Mouse (Mus musculus) forebrain, embryonic 16.5 days (tissue): ENCODE measurements around the gene Jsrp1. TPM values are rescaled to one million over a fixed set of nuclear protein-coding genes. Genes with fewer than 3 reads are reported as not detected.
"Not testable (repeated sequence)": the region's sequence is repeated elsewhere in the genome, so short reads cannot be mapped to it uniquely, and the experiment has no call there.

Source experiments
- ATAC-seq: fragments of 200-750 bp; cut with Nextera tagmentation; 2 replicates; pipeline ENCODE4 v1.8.0; 2017; ENCODE audit warnings: mild to moderate bottlenecking, moderate library complexity
- H3K27ac ChIP-seq: fragments of 300-500 bp; sonication (generic); 2 replicates; pipeline ENCODE4 v1.5.1; 2014; ENCODE audit warnings: low read length, control low read depth
- H3K27me3 ChIP-seq: fragments of 300-500 bp; sonication (generic); replicated peaks from 2 replicates; pipeline ENCODE4 v1.6.1; 2014; ENCODE audit warnings: low read length; ENCODE audit not compliant: control insufficient read depth, insufficient read depth
- H3K36me3 ChIP-seq: fragments of 300-500 bp; sonication (generic); 2 replicates; pipeline ENCODE4 v1.6.1; 2014; ENCODE audit not compliant: control insufficient read depth, insufficient read depth
- H3K4me1 ChIP-seq: fragments of 300-500 bp; sonication (generic); replicated peaks from 2 replicates; pipeline ENCODE4 v1.6.1; 2014; ENCODE audit warnings: low read length; ENCODE audit not compliant: control insufficient read depth, insufficient read depth
- H3K4me2 ChIP-seq: fragments of 300-500 bp; sonication (generic); 2 replicates; pipeline ENCODE4 v1.6.1; 2014; ENCODE audit warnings: mild to moderate bottlenecking, low read length, control low read depth
- H3K4me3 ChIP-seq: fragments of 300-500 bp; sonication (generic); replicated peaks from 2 replicates; pipeline ENCODE4 v1.5.1; 2014; ENCODE audit warnings: mild to moderate bottlenecking, low read length, control low read depth
- H3K9ac ChIP-seq: fragments of 300-500 bp; sonication (generic); replicated peaks from 2 replicates; pipeline ENCODE4 v1.6.1; 2014; ENCODE audit warnings: low read depth, low read length, control low read depth
- H3K9me3 ChIP-seq: fragments of 300-500 bp; sonication (generic); 2 replicates; pipeline ENCODE4 v1.6.1; 2016; ENCODE audit warnings: low read length; ENCODE audit not compliant: control insufficient read depth
- WGBS: fragments of 180-500 bp; shearing (Covaris S2); extraction: QIAGEN DNeasy Blood & Tissue Kit; methylation state at CpG from one replicate; pipeline ENCODE4 v1.1.7; 2014; 5-methylcytosine and 5-hydroxymethylcytosine counted together
- polyA plus RNA-seq: library from polyadenylated mRNA; unstranded; fragments of >200 nt; fragmentation: Nextera tagmentation; extraction: Ambion mirVana; gene quantifications from 2 replicates; pipeline ENCODE4 v1.2.1, GENCODE M21; 2015

Jsrp1 gene
- polyA plus RNA-seq, 1 experiment from 2014 or later = not detected

GRCm38 (mm10) chr10:80826151-80827062 is 13.1 kb upstream of the Jsrp1 start, which contains the start of gene Oaz1:
Oaz1 (plus strand) TSS chr10:80826656.
- H3K4me1 ChIP-seq = peaks cover 25% of the 10 kb centered on the region
- under 1% methylated on average over 79 of the region's 82 CpGs for WGBS
- H3K9ac ChIP-seq = peak within 1 kb of the TSS; percentile 90
- peak within 1 kb of the TSS; percentile 92 for H3K27ac ChIP-seq
- ATAC-seq = peak; percentile 98
- peak within 1 kb of the TSS; percentile 84 for H3K4me3 ChIP-seq
- peak within 1 kb of the TSS; percentile 96 for H3K4me2 ChIP-seq
- H3K27me3 ChIP-seq = no peaks in the 10 kb centered on the region
- H3K36me3 ChIP-seq = peaks cover 10% of the 10 kb centered on the region
- no peaks in the 10 kb centered on the region for H3K9me3 ChIP-seq

GRCm38 (mm10) chr10:80824827-80825226 is 11.5 kb upstream of the Jsrp1 start:
- H3K9ac ChIP-seq = no peak overlapping the region
- H3K9me3 ChIP-seq = no peaks in the 10 kb centered on the region
- H3K4me3 ChIP-seq = no peak overlapping the region
- no peaks in the 10 kb centered on the region for H3K27me3 ChIP-seq
- no peak overlapping the region for H3K27ac ChIP-seq
- H3K36me3 ChIP-seq = peaks cover 7% of the 10 kb centered on the region
- WGBS = 82% methylated on average over 2 of the region's 2 CpGs
- peaks cover 23% of the 10 kb centered on the region for H3K4me1 ChIP-seq
- ATAC-seq = no peak
- no peak overlapping the region for H3K4me2 ChIP-seq

- Histone ChIP-seq H3K4me1 (peaks cover 16% of the 10 kb centered on the region), H3K36me3 (no peaks in the 10 kb centered on the region; the same call in 1 of the 2 replicates), H3K27ac (no peak overlapping the region), H3K9me3 (no peaks in the 10 kb centered on the region), H3K27me3 (no peaks in the 10 kb centered on the region), H3K4me2 (no peak overlapping the region), H3K4me3 (no peak overlapping the region), H3K9ac (no peak overlapping the region)
- ATAC-seq = no peak
- 65% methylated on average over 8 of the region's 8 CpGs for whole genome bisulfite sequencing
These were observed 10.7 kb upstream of the Jsrp1 start for GRCm38 (mm10) chr10:80823847-80824643.

GRCm38 (mm10) chr10:80823316-80823715 is 10.0 kb upstream of the Jsrp1 start:
- Histone ChIP-seq H3K9me3 (no peaks in the 10 kb centered on the region), H3K27me3 (no peaks in the 10 kb centered on the region), H3K4me2 (no peak overlapping the region), H3K4me3 (no peak overlapping the region), H3K36me3 (no peaks in the 10 kb centered on the region), H3K27ac (no peak overlapping the region), H3K9ac (no peak overlapping the region), H3K4me1 (peaks cover 12% of the 10 kb centered on the region)
- no peak for ATAC-seq
- 93% methylated on average over 1 of the region's 1 CpGs for WGBS

- no peaks in the 10 kb centered on the region for H3K27me3 ChIP-seq
- H3K9ac ChIP-seq = no peak overlapping the region
- WGBS = 90% methylated on average over 5 of the region's 5 CpGs
- no peak for ATAC-seq
- H3K4me3 ChIP-seq = no peak overlapping the region
- no peak overlapping the region for H3K27ac ChIP-seq
- H3K4me1 ChIP-seq = peaks cover 4% of the 10 kb centered on the region
- H3K9me3 ChIP-seq = no peaks in the 10 kb centered on the region
- no peaks in the 10 kb centered on the region for H3K36me3 ChIP-seq
- no peak overlapping the region for H3K4me2 ChIP-seq
These were observed 9.2 kb upstream of the Jsrp1 start for GRCm38 (mm10) chr10:80822528-80822927.

GRCm38 (mm10) chr10:80821991-80822390 is 8.7 kb upstream of the Jsrp1 start:
- WGBS = 41% methylated on average over 2 of the region's 2 CpGs
- H3K9ac ChIP-seq = no peak overlapping the region
- H3K27ac ChIP-seq = no peak overlapping the region
- H3K9me3 ChIP-seq = no peaks in the 10 kb centered on the region
- H3K27me3 ChIP-seq = no peaks in the 10 kb centered on the region
- no peaks in the 10 kb centered on the region for H3K36me3 ChIP-seq
- H3K4me3 ChIP-seq = no peak overlapping the region
- H3K4me2 ChIP-seq = no peak overlapping the region
- H3K4me1 ChIP-seq = peaks cover 2% of the 10 kb centered on the region; the same call in 1 of the 2 replicates
- no peak for ATAC-seq

GRCm38 (mm10) chr10:80819406-80819805 is 6.1 kb upstream of the Jsrp1 start:
- H3K27ac ChIP-seq = no peak overlapping the region
- H3K9me3 ChIP-seq = no peaks in the 10 kb centered on the region
- no peaks in the 10 kb centered on the region for H3K36me3 ChIP-seq
- WGBS = 55% methylated on average over 3 of the region's 3 CpGs
- ATAC-seq = no peak
- no peak overlapping the region for H3K4me2 ChIP-seq
- no peak overlapping the region for H3K4me3 ChIP-seq
- H3K9ac ChIP-seq = no peak overlapping the region
- no peaks in the 10 kb centered on the region for H3K4me1 ChIP-seq
- no peaks in the 10 kb centered on the region for H3K27me3 ChIP-seq

- no peaks in the 10 kb centered on the region for H3K27me3 ChIP-seq
- H3K4me2 ChIP-seq = no peak overlapping the region
- no peaks in the 10 kb centered on the region for H3K36me3 ChIP-seq
- WGBS = 64% methylated on average over 6 of the region's 6 CpGs
- no peaks in the 10 kb centered on the region for H3K4me1 ChIP-seq
- no peak for ATAC-seq
- no peak overlapping the region for H3K9ac ChIP-seq
- H3K4me3 ChIP-seq = no peak overlapping the region
- no peaks in the 10 kb centered on the region for H3K9me3 ChIP-seq
- H3K27ac ChIP-seq = no peak overlapping the region
These were observed 5.4 kb upstream of the Jsrp1 start for GRCm38 (mm10) chr10:80818599-80819281.

GRCm38 (mm10) chr10:80817955-80818354 is 4.7 kb upstream of the Jsrp1 start:
- H3K9ac ChIP-seq, H3K36me3 ChIP-seq, H3K4me1 ChIP-seq, H3K4me3 ChIP-seq, ATAC-seq, H3K9me3 ChIP-seq, H3K27me3 ChIP-seq, H3K27ac ChIP-seq, H3K4me2 ChIP-seq: not testable (repeated sequence)
- WGBS = 85% methylated on average over 7 of the region's 7 CpGs
